Mouse (Mus musculus) intestine, embryonic 14.5 days (tissue): ENCODE data around the gene Gm45717. TPM values are rescaled to one million over a fixed set of nuclear protein-coding genes. Genes with fewer than 3 reads are reported as not detected.

Experiments used
- polyA plus RNA-seq: library from polyadenylated mRNA; unstranded; fragments of >200 nt; fragmentation: Nextera tagmentation; extraction: Ambion mirVana; gene quantifications from 2 replicates; pipeline ENCODE4 v1.2.1, GENCODE M21; 2014

Gene Gm45717
- polyA plus RNA-seq, 1 experiment from 2014 or later, result 0.81 TPM

Other genes starting within 250 kb of the Gm45717 start
- not detected in 2 replicates for gene Cyp2e1, start 192.2 kb downstream of the Gm45717 start, polyA plus RNA-seq
- gene Syce1, start 168.1 kb downstream of the Gm45717 start, polyA plus RNA-seq, result 0.30 and 0.45 TPM in 2 replicates
- 2.8 and 3.0 TPM in 2 replicates for gene Zfp941, start 133.8 kb downstream of the Gm45717 start, polyA plus RNA-seq
- gene Urah, start 120.9 kb downstream of the Gm45717 start, polyA plus RNA-seq, result 1.3 and 3.2 TPM in 2 replicates
- not detected in 2 replicates for gene Scgb1c1, start 110.4 kb downstream of the Gm45717 start, polyA plus RNA-seq
- gene Odf3, start 108.1 kb downstream of the Gm45717 start, polyA plus RNA-seq, result not detected in 2 replicates
- gene Gm45785, start 99.6 kb downstream of the Gm45717 start, polyA plus RNA-seq, result not detected in 2 replicates
- 64.9 and 82.6 TPM in 2 replicates for gene Ric8a, start 99.0 kb downstream of the Gm45717 start, polyA plus RNA-seq
- 42.3 and 43.7 TPM in 2 replicates for gene Bet1l, start 98.4 kb downstream of the Gm45717 start, polyA plus RNA-seq
- 151 and 154 TPM in 2 replicates for gene Psmd13, start 74.0 kb downstream of the Gm45717 start, polyA plus RNA-seq
- 24.7 and 25.3 TPM in 2 replicates for gene Sirt3, start 73.6 kb downstream of the Gm45717 start, polyA plus RNA-seq
- gene Cox8b, start 55.5 kb downstream of the Gm45717 start, polyA plus RNA-seq, result 0.62 and 0.83 TPM in 2 replicates
- 12.5 and 18.4 TPM in 2 replicates for gene Nlrp6, start 35.0 kb downstream of the Gm45717 start, polyA plus RNA-seq
- 26.9 and 29.2 TPM in 2 replicates for gene Pgghg, start 14.5 kb downstream of the Gm45717 start, polyA plus RNA-seq
- 0.94 and 2.3 TPM in 2 replicates for gene Ifitm5, start 5.6 kb downstream of the Gm45717 start, polyA plus RNA-seq
- gene Ifitm2, start 50 bp upstream of the Gm45717 start, polyA plus RNA-seq, result 1,598 and 1,676 TPM in 2 replicates
- gene Ifitm1, start 11.3 kb upstream of the Gm45717 start, polyA plus RNA-seq, result 198 and 221 TPM in 2 replicates
- 295 and 303 TPM in 2 replicates for gene Ifitm3, start 54.8 kb upstream of the Gm45717 start, polyA plus RNA-seq
- gene Ifitm6, start 62.0 kb upstream of the Gm45717 start, polyA plus RNA-seq, result 0.78 and 1.2 TPM in 2 replicates
- gene Gm17387, start 73.2 kb upstream of the Gm45717 start, polyA plus RNA-seq, result not detected in 2 replicates
- 9.2 and 13.6 TPM in 2 replicates for gene B4galnt4, start 105.2 kb upstream of the Gm45717 start, polyA plus RNA-seq
- gene Pkp3, start 122.3 kb upstream of the Gm45717 start, polyA plus RNA-seq, result 11.6 and 14.7 TPM in 2 replicates
- gene Sigirr, start 144.6 kb upstream of the Gm45717 start, polyA plus RNA-seq, result 10.6 and 11.2 TPM in 2 replicates
- 18.5 and 20.3 TPM in 2 replicates for gene Ano9, start 161.9 kb upstream of the Gm45717 start, polyA plus RNA-seq
- 62.6 and 63.9 TPM in 2 replicates for gene Ptdss2, start 166.4 kb upstream of the Gm45717 start, polyA plus RNA-seq
- 121 and 123 TPM in 2 replicates for gene Rnh1, start 216.9 kb upstream of the Gm45717 start, polyA plus RNA-seq
- gene Hras, start 238.1 kb upstream of the Gm45717 start, polyA plus RNA-seq, result 72.6 and 96.6 TPM in 2 replicates
- gene Lrrc56, start 238.2 kb upstream of the Gm45717 start, polyA plus RNA-seq, result 3.9 and 4.9 TPM in 2 replicates